ENCODE assay signal across 23 mouse cellular contexts in genomic region chr7:56534856-56535255, GRCm38 (mm10).
A peak's percentile ranks its signal among the peaks of the same experiment; 100 is the strongest.
DNase-seq lines count a peak whose midpoint lies in the region; ATAC-seq and TF ChIP-seq lines count a peak whose summit lies in the region.
"Had no signal": no experiment of that assay in that cellular context is flagged by ENCODE, and none has a peak within 500 bp of the region (broad histone marks: within the 10 kb centered on the region; RNA-seq: fewer than 3 reads in every experiment).

No protein-coding gene starts in this region.

- peak; percentile 28; the same call in 1 of the 2 replicates for ATAC-seq in limb, embryonic 13.5 days (ENCODE audit: low FRiP score, low read depth)
- peak; percentile 18; the same call in 1 of the 2 replicates for ATAC-seq in stomach, embryonic 14.5 days (ENCODE audit: insufficient number of reproducible peaks, insufficient read depth, low FRiP score, low read depth)
- 0 out of 2 replicates have a peak, but pooled peaks have one; percentile 24 for ATAC-seq in stomach, postnatal 0 days (ENCODE audit: low FRiP score, low TSS enrichment)
- ATAC-seq: forebrain, embryonic 14.5 days; forebrain, embryonic 16.5 days had no signal

- H3K4me2 ChIP-seq in limb, embryonic 13.5 days (replicated peaks), result no peak overlapping the region
- H3K4me2 ChIP-seq in stomach, embryonic 14.5 days (replicated peaks; ENCODE audit: low read depth, low read length), result no peak overlapping the region
- H3K4me2 ChIP-seq in stomach, postnatal 0 days (replicated peaks; ENCODE audit: low read depth), result no peak overlapping the region
- H3K4me2 ChIP-seq: embryonic facial prominence, embryonic 12.5 days; forebrain, embryonic 12.5 days had no signal

- DNase-seq in limb, embryonic 10.5 days (ENCODE audit: low spot score), result no peak
- no peak for DNase-seq in stomach, postnatal 0 days (ENCODE audit: low spot score)
- no peak for DNase-seq in embryo, embryonic 9.5 days (ENCODE audit: extremely low spot score)
- DNase-seq in gastrocnemius, postnatal 25 days, result no peak
- no peak for DNase-seq in left cerebral cortex, postnatal 14 days (ENCODE audit: low spot score in 2 of 2)
- DNase-seq: adrenal gland, adult 2 months; adrenal gland, postnatal 10 days; adrenal gland, postnatal 25 days; cerebellum, adult 11 months; cerebellum, adult 18-20 months; cerebellum, adult 8-10 months; cerebellum, adult 9-11 months; cerebellum, postnatal 14 days; cerebellum, postnatal 36 days; embryo, embryonic 11 days had no signal

- H3K27ac ChIP-seq in limb, embryonic 13.5 days, result no peak overlapping the region
- H3K27ac ChIP-seq in limb, embryonic 10.5 days, result no peak overlapping the region
- H3K27ac ChIP-seq in stomach, embryonic 14.5 days (ENCODE audit: low read length), result no peak overlapping the region
- no peak overlapping the region for H3K27ac ChIP-seq in stomach, postnatal 0 days (replicated peaks)
- H3K27ac ChIP-seq: embryonic facial prominence, embryonic 10.5 days; embryonic facial prominence, embryonic 12.5 days; forebrain, embryonic 10.5 days; forebrain, embryonic 12.5 days had no signal

- H3K9ac ChIP-seq in limb, embryonic 13.5 days, result no peak overlapping the region
- no peak overlapping the region for H3K9ac ChIP-seq in stomach, embryonic 14.5 days (replicated peaks; ENCODE audit: low read depth, low read length)
- H3K9ac ChIP-seq in stomach, postnatal 0 days (ENCODE audit: low read length), result no peak overlapping the region
- H3K9ac ChIP-seq: embryonic facial prominence, embryonic 12.5 days; forebrain, embryonic 12.5 days had no signal

- WGBS in limb, embryonic 13.5 days, result 26% methylated on average over 2 of the region's 2 CpGs
- WGBS in limb, embryonic 10.5 days, result 49% methylated on average over 2 of the region's 2 CpGs
- 27% methylated on average over 2 of the region's 2 CpGs for WGBS in stomach, embryonic 14.5 days
- 18% methylated on average over 2 of the region's 2 CpGs for WGBS in stomach, postnatal 0 days

- H3K4me1 ChIP-seq in limb, embryonic 13.5 days, result no peaks in the 10 kb centered on the region
- H3K4me1 ChIP-seq in limb, embryonic 10.5 days, result no peaks in the 10 kb centered on the region
- peaks cover 9% of the 10 kb centered on the region; the same call in 1 of the 2 replicates for H3K4me1 ChIP-seq in stomach, embryonic 14.5 days (ENCODE audit: control insufficient read depth, insufficient read depth, low read length)
- H3K4me1 ChIP-seq in stomach, postnatal 0 days (replicated peaks; ENCODE audit: control insufficient read depth, insufficient read depth), result no peaks in the 10 kb centered on the region
- H3K4me1 ChIP-seq: embryonic facial prominence, embryonic 10.5 days; embryonic facial prominence, embryonic 12.5 days; forebrain, embryonic 10.5 days; forebrain, embryonic 12.5 days had no signal

- H3K4me3 ChIP-seq in limb, embryonic 13.5 days, result no peak overlapping the region
- no peak overlapping the region for H3K4me3 ChIP-seq in limb, embryonic 10.5 days
- no peak overlapping the region for H3K4me3 ChIP-seq in stomach, embryonic 14.5 days (ENCODE audit: low read depth, low read length)
- no peak overlapping the region for H3K4me3 ChIP-seq in stomach, postnatal 0 days (ENCODE audit: low read depth, low read length)
- H3K4me3 ChIP-seq: embryonic facial prominence, embryonic 10.5 days; embryonic facial prominence, embryonic 12.5 days; forebrain, embryonic 10.5 days; forebrain, embryonic 12.5 days had no signal

- intact Hi-C loops in left cerebral cortex, postnatal 14 days (cut with DNase I), result no loop called here

- H3K36me3 ChIP-seq in limb, embryonic 13.5 days, result no peaks in the 10 kb centered on the region
- H3K36me3 ChIP-seq in limb, embryonic 10.5 days, result no peaks in the 10 kb centered on the region
- no peaks in the 10 kb centered on the region for H3K36me3 ChIP-seq in stomach, embryonic 14.5 days (ENCODE audit: control insufficient read depth, insufficient read depth, low read length)
- H3K36me3 ChIP-seq in stomach, postnatal 0 days (ENCODE audit: control insufficient read depth, insufficient read depth, low read length), result no peaks in the 10 kb centered on the region
- H3K36me3 ChIP-seq: embryonic facial prominence, embryonic 10.5 days; embryonic facial prominence, embryonic 12.5 days; forebrain, embryonic 10.5 days; forebrain, embryonic 12.5 days had no signal

- TF ChIP-seq CTCF in stomach, postnatal 0 days (IDR thresholded peaks at IDR 0.05; ENCODE audit: low read depth), result no peak

- H3K27me3 ChIP-seq in limb, embryonic 13.5 days, result no peaks in the 10 kb centered on the region
- H3K27me3 ChIP-seq in limb, embryonic 10.5 days (ENCODE audit: low read depth, poor library complexity, severe bottlenecking), result no peaks in the 10 kb centered on the region
- H3K27me3 ChIP-seq in stomach, embryonic 14.5 days (ENCODE audit: control insufficient read depth, insufficient read depth, low read length), result no peaks in the 10 kb centered on the region
- H3K27me3 ChIP-seq in stomach, postnatal 0 days (ENCODE audit: control insufficient read depth, insufficient read depth, low read length), result no peaks in the 10 kb centered on the region
- H3K27me3 ChIP-seq: embryonic facial prominence, embryonic 12.5 days; forebrain, embryonic 12.5 days had no signal

- no peak for TF ChIP-seq EP300 in stomach, postnatal 0 days (optimal IDR thresholded peaks at IDR 0.05)

- no peaks in the 10 kb centered on the region for H3K9me3 ChIP-seq in limb, embryonic 13.5 days
- no peaks in the 10 kb centered on the region for H3K9me3 ChIP-seq in limb, embryonic 10.5 days (replicated peaks)
- no peaks in the 10 kb centered on the region for H3K9me3 ChIP-seq in stomach, embryonic 14.5 days (ENCODE audit: control insufficient read depth, low read depth, low read length)
- no peaks in the 10 kb centered on the region for H3K9me3 ChIP-seq in stomach, postnatal 0 days (ENCODE audit: control insufficient read depth, low read length)
- H3K9me3 ChIP-seq: embryonic facial prominence, embryonic 10.5 days; embryonic facial prominence, embryonic 12.5 days; forebrain, embryonic 10.5 days; forebrain, embryonic 12.5 days had no signal
